Mouse (Mus musculus) neural tube, embryonic 13.5 days (tissue): Measurements from ENCODE around the gene Mrpl51. TPM values are rescaled to one million over a fixed set of nuclear protein-coding genes. Genes with fewer than 3 reads are reported as not detected.

ENCODE experiments used
- ATAC-seq: fragments of 200-750 bp; cut with Nextera tagmentation; 2 replicates; pipeline ENCODE4 v1.8.0; 2017; ENCODE audit warnings: low read depth, mild to moderate bottlenecking, moderate TSS enrichment, moderate library complexity
- H3K27ac ChIP-seq: fragments of 300-500 bp; sonication (generic); replicated peaks from 2 replicates; pipeline ENCODE4 v1.5.1; 2015; ENCODE audit warnings: moderate library complexity, mild to moderate bottlenecking, inconsistent platforms
- H3K27me3 ChIP-seq: fragments of 300-500 bp; sonication (generic); 2 replicates; pipeline ENCODE4 v1.6.1; 2015; ENCODE audit warnings: mild to moderate bottlenecking, inconsistent platforms
- H3K36me3 ChIP-seq: fragments of 300-500 bp; sonication (generic); 2 replicates; pipeline ENCODE4 v1.6.1; 2015; ENCODE audit warnings: mild to moderate bottlenecking, inconsistent platforms
- H3K4me1 ChIP-seq: fragments of 300-500 bp; sonication (generic); replicated peaks from 2 replicates; pipeline ENCODE4 v1.6.1; 2015; ENCODE audit warnings: inconsistent platforms
- H3K4me2 ChIP-seq: fragments of 300-500 bp; sonication (generic); 2 replicates; pipeline ENCODE4 v1.6.1; 2015; ENCODE audit warnings: inconsistent platforms, mild to moderate bottlenecking, moderate library complexity
- H3K4me3 ChIP-seq: fragments of 300-500 bp; sonication (generic); 2 replicates; pipeline ENCODE4 v1.5.1; 2015; ENCODE audit warnings: mild to moderate bottlenecking, inconsistent platforms
- H3K9ac ChIP-seq: fragments of 300-500 bp; sonication (generic); 2 replicates; pipeline ENCODE4 v1.6.1; 2015; ENCODE audit warnings: moderate library complexity, mild to moderate bottlenecking, inconsistent platforms
- H3K9me3 ChIP-seq: fragments of 300-500 bp; sonication (generic); 2 replicates; pipeline ENCODE4 v1.6.1; 2016; ENCODE audit warnings: inconsistent platforms
- WGBS: fragments of 180-500 bp; shearing (Covaris S2); methylation state at CpG from one replicate; pipeline ENCODE4 v1.1.7; 2015; 5-methylcytosine and 5-hydroxymethylcytosine counted together
- polyA plus RNA-seq: library from polyadenylated mRNA; unstranded; fragments of >200 nt; fragmentation: Nextera tagmentation; extraction: Ambion mirVana; gene quantifications from 2 replicates; pipeline ENCODE4 v1.2.1, GENCODE M21; 2015

The Mrpl51 gene
- polyA plus RNA-seq, 1 experiment from 2014 or later: 158 TPM

- Histone ChIP-seq H3K4me2 (peak within 1 kb of the TSS; percentile 84), H3K9me3 (no peaks in the 10 kb centered on the region)
- WGBS: 10% methylated on average over 16 of the region's 16 CpGs
Observed at GRCm38 (mm10) chr6:125231117-125232044, 39.8 kb downstream of the Mrpl51 start, which contains the start of gene Tapbpl. Gene Tapbpl (minus strand): TSS chr6:125231860.

GRCm38 (mm10) chr6:125232045-125232437 lies 40.4 kb downstream of the Mrpl51 start:
- peak overlapping the region; percentile 44 for H3K4me3 ChIP-seq
- no peak for ATAC-seq
- peaks cover 18% of the 10 kb centered on the region for H3K4me1 ChIP-seq
- no peaks in the 10 kb centered on the region for H3K27me3 ChIP-seq
- H3K9me3 ChIP-seq: no peaks in the 10 kb centered on the region
- H3K27ac ChIP-seq: peak overlapping the region; percentile 79; the same call in 1 of the 2 replicates
- WGBS: 53% methylated on average over 4 of the region's 4 CpGs
- H3K4me2 ChIP-seq: peak overlapping the region; percentile 84
- no peaks in the 10 kb centered on the region for H3K36me3 ChIP-seq
- H3K9ac ChIP-seq: peak overlapping the region; percentile 80

More at GRCm38 (mm10) chr6:125231117-125232044, 39.8 kb downstream of the Mrpl51 start, which contains the start of gene Tapbpl:
- ATAC-seq: peak; percentile 82
- Histone ChIP-seq H3K4me3 (peak within 1 kb of the TSS; percentile 44), H3K27ac (peak within 1 kb of the TSS; percentile 79), H3K36me3 (no peaks in the 10 kb centered on the region), H3K27me3 (no peaks in the 10 kb centered on the region), H3K9ac (peak within 1 kb of the TSS; percentile 80), H3K4me1 (peaks cover 18% of the 10 kb centered on the region)

DNA sequence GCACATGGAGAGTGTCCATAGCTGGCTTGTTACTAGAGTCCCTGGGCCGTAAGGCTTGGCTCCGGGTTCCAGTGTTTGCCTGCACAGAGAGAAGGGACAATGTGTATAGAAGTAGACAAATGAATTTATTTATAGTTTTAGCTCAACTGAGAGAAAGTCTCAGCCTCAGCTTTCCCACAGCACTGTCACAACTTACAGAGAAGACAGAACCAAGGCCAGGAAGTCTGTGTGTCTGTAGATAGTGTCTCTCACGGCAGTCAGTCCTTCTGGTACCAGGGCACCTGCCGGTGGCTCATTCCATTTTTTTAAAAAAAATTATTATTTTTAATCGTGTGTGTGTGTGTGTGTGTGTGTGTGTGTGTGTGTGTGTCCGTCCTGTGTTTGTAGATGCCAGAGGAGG lies 40.9 kb downstream of the Mrpl51 start:
- H3K36me3 ChIP-seq: no peaks in the 10 kb centered on the region
- H3K4me3 ChIP-seq: no peak overlapping the region
- no peaks in the 10 kb centered on the region for H3K9me3 ChIP-seq
- no peak overlapping the region for H3K9ac ChIP-seq
- peaks cover 18% of the 10 kb centered on the region for H3K4me1 ChIP-seq
- no peak for ATAC-seq
- no peaks in the 10 kb centered on the region for H3K27me3 ChIP-seq
- no peak overlapping the region for H3K27ac ChIP-seq
- WGBS: 83% methylated on average over 6 of the region's 6 CpGs
- H3K4me2 ChIP-seq: 0 out of 2 replicates have a peak overlapping the region, but pooled peaks have one; percentile 84

DNA sequence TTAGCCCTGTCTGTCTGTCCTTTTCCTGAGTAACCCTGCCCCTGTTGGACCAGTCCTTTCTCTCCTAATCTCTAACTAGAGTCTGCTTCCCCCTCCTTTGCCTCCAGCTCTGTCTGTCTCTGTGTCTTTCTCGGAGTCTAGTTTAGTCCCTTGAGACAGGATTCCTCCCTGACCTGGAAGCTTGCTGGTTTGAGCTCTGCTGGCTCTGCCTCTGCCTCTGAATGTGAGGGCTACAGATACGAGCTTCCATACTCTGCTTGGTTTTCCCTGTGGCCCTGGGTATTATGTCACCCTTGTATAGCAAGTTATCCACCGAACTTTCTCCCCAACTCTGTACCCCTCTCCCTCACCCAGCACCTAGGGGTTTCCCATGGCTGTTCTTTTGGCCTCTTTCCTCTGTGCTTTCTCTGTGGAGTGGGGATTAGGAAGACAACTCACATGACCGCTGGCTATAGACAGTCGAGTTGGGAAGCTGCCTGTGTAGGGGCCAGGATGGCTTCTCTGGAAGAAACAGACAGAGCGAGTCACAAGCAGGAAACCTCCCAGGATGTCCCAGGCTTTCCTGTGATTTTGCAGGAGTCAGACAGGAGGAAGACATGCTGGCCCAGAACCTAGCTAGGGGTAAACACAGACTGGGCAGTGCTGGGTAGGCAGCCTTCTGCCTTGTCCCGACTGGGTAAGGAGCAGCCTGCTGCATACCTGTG lies 42.4 kb downstream of the Mrpl51 start:
- no peak overlapping the region for H3K4me2 ChIP-seq
- no peaks in the 10 kb centered on the region for H3K9me3 ChIP-seq
- no peak overlapping the region for H3K9ac ChIP-seq
- 68% methylated on average over 7 of the region's 7 CpGs for WGBS
- H3K4me3 ChIP-seq: no peak overlapping the region
- no peaks in the 10 kb centered on the region for H3K27me3 ChIP-seq
- no peak for ATAC-seq
- no peaks in the 10 kb centered on the region for H3K36me3 ChIP-seq
- peaks cover 18% of the 10 kb centered on the region for H3K4me1 ChIP-seq
- no peak overlapping the region for H3K27ac ChIP-seq

- Histone ChIP-seq H3K9ac (no peak overlapping the region), H3K4me1 (peaks cover 18% of the 10 kb centered on the region), H3K27me3 (no peaks in the 10 kb centered on the region), H3K27ac (no peak overlapping the region), H3K36me3 (no peaks in the 10 kb centered on the region), H3K4me2 (no peak overlapping the region), H3K4me3 (no peak overlapping the region), H3K9me3 (no peaks in the 10 kb centered on the region)
- no peak for ATAC-seq
- 77% methylated on average over 5 of the region's 5 CpGs for whole genome bisulfite sequencing
Observed at GRCm38 (mm10) chr6:125234520-125234828, 42.9 kb downstream of the Mrpl51 start.

- no peak overlapping the region for H3K9ac ChIP-seq
- no peaks in the 10 kb centered on the region for H3K36me3 ChIP-seq
- no peaks in the 10 kb centered on the region for H3K27me3 ChIP-seq
- WGBS: 61% methylated on average over 6 of the region's 6 CpGs
- H3K4me3 ChIP-seq: no peak overlapping the region
- no peak overlapping the region for H3K4me2 ChIP-seq
- ATAC-seq: no peak
- no peaks in the 10 kb centered on the region for H3K9me3 ChIP-seq
- no peak overlapping the region for H3K27ac ChIP-seq
- peaks cover 8% of the 10 kb centered on the region for H3K4me1 ChIP-seq
Observed at GRCm38 (mm10) chr6:125236341-125236740, 44.7 kb downstream of the Mrpl51 start.

GRCm38 (mm10) chr6:125236782-125237181 lies 45.2 kb downstream of the Mrpl51 start, which contains the start of gene Cd27:
Gene Cd27 (minus strand): TSS chr6:125237010.
- Histone ChIP-seq H3K4me2 (no peak within 1 kb of the TSS), H3K4me1 (peaks cover 4% of the 10 kb centered on the region), H3K4me3 (no peak within 1 kb of the TSS), H3K27me3 (no peaks in the 10 kb centered on the region), H3K9ac (no peak within 1 kb of the TSS), H3K9me3 (no peaks in the 10 kb centered on the region), H3K27ac (no peak within 1 kb of the TSS), H3K36me3 (no peaks in the 10 kb centered on the region)
- 35% methylated on average over 6 of the region's 6 CpGs for WGBS
- no peak for ATAC-seq

DNA sequence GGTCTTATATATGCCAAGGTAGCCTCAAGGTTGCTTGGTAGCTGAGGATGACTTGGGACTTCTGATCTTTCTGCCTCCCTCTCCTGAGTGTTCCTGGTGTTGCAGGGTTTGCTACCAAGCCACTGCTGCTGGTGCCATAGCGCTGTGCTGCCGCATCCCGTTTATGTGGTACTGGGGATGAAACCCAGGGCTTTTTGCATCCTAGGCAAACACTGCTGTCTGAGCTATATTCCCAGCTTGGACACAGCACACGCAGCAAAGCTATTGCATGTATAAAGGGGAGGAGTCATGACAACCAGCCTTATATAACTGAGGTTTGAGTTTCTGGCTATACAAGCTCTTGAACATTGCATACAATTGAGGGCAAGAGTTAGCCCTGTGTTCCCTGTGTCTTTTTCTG lies 45.8 kb downstream of the Mrpl51 start:
- H3K27me3 ChIP-seq: no peaks in the 10 kb centered on the region
- no peaks in the 10 kb centered on the region for H3K4me1 ChIP-seq
- 90% methylated on average over 4 of the region's 4 CpGs for WGBS
- H3K4me3 ChIP-seq: no peak overlapping the region
- no peak overlapping the region for H3K9ac ChIP-seq
- H3K36me3 ChIP-seq: no peaks in the 10 kb centered on the region
- ATAC-seq: no peak
- H3K9me3 ChIP-seq: no peaks in the 10 kb centered on the region
- H3K27ac ChIP-seq: no peak overlapping the region
- no peak overlapping the region for H3K4me2 ChIP-seq

DNA sequence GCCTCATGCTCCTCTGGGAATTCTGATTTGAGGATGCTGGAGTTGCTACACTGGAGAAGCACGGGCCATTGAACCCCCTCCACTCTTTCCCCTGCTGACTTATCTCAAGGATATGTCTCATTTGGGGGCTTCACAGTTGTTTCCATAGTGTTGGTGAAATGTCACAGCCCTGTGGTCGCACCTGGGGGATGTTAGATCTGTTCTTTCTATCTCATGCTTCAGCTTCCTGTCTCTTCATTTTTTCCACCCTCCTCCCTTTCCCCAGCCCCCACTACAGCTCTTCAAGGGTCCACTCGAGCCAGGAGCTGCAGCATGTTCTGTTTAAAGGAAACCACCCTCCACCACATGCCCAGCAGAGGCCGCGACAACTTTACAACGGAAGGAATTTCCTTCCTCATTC lies 46.8 kb downstream of the Mrpl51 start:
- no peaks in the 10 kb centered on the region for H3K9me3 ChIP-seq
- no peak overlapping the region for H3K4me2 ChIP-seq
- H3K4me1 ChIP-seq: no peaks in the 10 kb centered on the region
- no peak overlapping the region for H3K4me3 ChIP-seq
- no peak overlapping the region for H3K9ac ChIP-seq
- 79% methylated on average over 6 of the region's 6 CpGs for WGBS
- no peaks in the 10 kb centered on the region for H3K36me3 ChIP-seq
- no peak overlapping the region for H3K27ac ChIP-seq
- H3K27me3 ChIP-seq: no peaks in the 10 kb centered on the region
- ATAC-seq: no peak

DNA sequence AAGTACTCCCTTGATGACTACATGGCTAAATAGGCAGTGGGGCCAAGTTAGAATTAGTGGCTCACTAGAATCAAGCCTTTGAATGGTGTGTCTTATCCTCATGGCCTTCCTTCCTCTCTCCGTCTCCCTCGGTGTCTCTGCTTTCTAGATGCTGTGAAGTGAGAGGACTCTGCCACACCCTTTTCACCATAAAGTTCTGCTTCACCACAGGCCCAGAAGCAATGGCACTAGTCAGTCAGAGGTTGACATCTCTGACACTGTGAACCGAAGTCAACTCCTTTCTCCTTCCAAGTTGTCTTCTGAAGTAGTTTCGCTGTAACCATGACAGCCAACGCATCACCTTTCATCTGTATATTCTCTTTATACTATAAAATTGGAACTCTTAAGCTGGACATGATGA lies 47.9 kb downstream of the Mrpl51 start:
- Histone ChIP-seq H3K27me3 (no peaks in the 10 kb centered on the region), H3K4me3 (no peak overlapping the region), H3K4me1 (no peaks in the 10 kb centered on the region), H3K36me3 (no peaks in the 10 kb centered on the region), H3K4me2 (no peak overlapping the region), H3K9me3 (no peaks in the 10 kb centered on the region), H3K27ac (no peak overlapping the region), H3K9ac (no peak overlapping the region)
- WGBS: 89% methylated on average over 5 of the region's 5 CpGs
- no peak for ATAC-seq

GRCm38 (mm10) chr6:125240617-125241016 lies 49.0 kb downstream of the Mrpl51 start:
- 78% methylated on average over 5 of the region's 5 CpGs for WGBS
- no peak overlapping the region for H3K4me3 ChIP-seq
- no peak overlapping the region for H3K4me2 ChIP-seq
- no peak overlapping the region for H3K27ac ChIP-seq
- no peaks in the 10 kb centered on the region for H3K27me3 ChIP-seq
- no peak for ATAC-seq
- no peaks in the 10 kb centered on the region for H3K36me3 ChIP-seq
- no peaks in the 10 kb centered on the region for H3K4me1 ChIP-seq
- no peak overlapping the region for H3K9ac ChIP-seq
- H3K9me3 ChIP-seq: no peaks in the 10 kb centered on the region

DNA sequence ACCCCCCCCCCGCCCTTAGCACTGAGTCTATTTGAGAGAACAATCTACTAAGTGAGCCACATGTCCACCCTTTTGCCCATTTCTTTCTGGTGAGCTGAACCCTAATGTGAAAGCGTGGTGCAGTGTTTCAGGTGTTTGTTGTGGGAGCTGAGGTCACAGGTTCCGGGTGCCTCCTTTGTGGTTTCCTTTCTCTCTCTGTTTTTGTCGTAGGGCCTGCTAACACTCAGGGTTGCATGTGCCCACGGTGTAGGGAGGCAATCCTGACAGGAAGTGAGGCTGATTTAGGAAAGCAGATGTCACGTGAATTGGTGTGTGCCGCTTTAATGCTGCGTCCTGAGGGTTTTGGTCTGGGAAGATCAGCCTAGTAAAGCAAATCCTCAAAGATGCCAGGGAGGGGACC lies 50.0 kb downstream of the Mrpl51 start:
- Histone ChIP-seq H3K27ac (no peak overlapping the region), H3K9me3 (no peaks in the 10 kb centered on the region), H3K36me3 (no peaks in the 10 kb centered on the region), H3K4me3 (no peak overlapping the region), H3K4me1 (no peaks in the 10 kb centered on the region), H3K27me3 (no peaks in the 10 kb centered on the region), H3K9ac (no peak overlapping the region), H3K4me2 (no peak overlapping the region)
- WGBS: 84% methylated on average over 8 of the region's 8 CpGs
- no peak for ATAC-seq
